ENCODE assay signal across 18 mouse cellular contexts in genomic region chr17:56359864-56360263, GRCm38 (mm10). TPM values are rescaled to one million over a fixed set of nuclear protein-coding genes. Genes with fewer than 3 reads are reported as not detected.
A peak's percentile ranks its signal among the peaks of the same experiment; 100 is the strongest.
DNase-seq lines count a peak whose midpoint lies in the region; ATAC-seq lines count a peak whose summit lies in the region.
"Had no signal": no experiment of that assay in that cellular context is flagged by ENCODE, and none has a peak within 500 bp of the region (broad histone marks: within the 10 kb centered on the region; RNA-seq: fewer than 3 reads in every experiment).

No protein-coding gene starts in this region.

- peaks cover 90% of the 10 kb centered on the region for H3K36me3 ChIP-seq in megakaryocyte, embryonic 14.5 days (replicated peaks; ENCODE audit: low read length)
- H3K36me3 ChIP-seq in hindbrain, embryonic 13.5 days: peaks cover 67% of the 10 kb centered on the region
- H3K36me3 ChIP-seq in neural tube, embryonic 15.5 days: peaks cover 55% of the 10 kb centered on the region

- peak; percentile 71 to 80 for DNase-seq in adrenal gland, adult (ENCODE audit: inconsistent age in 2 of 2, low spot score in 1 of 2)
- DNase-seq in adrenal gland, postnatal 4 days (ENCODE audit: low spot score in 2 of 2): no peak
- no peak for DNase-seq in heart, adult 9 months (ENCODE audit: low spot score in 2 of 2)
- no peak for DNase-seq in testis, postnatal 14 days (ENCODE audit: low spot score)
- DNase-seq: liver, embryonic 13.5 days; right cerebral cortex, postnatal 4 days; thymus, postnatal 14 days had no signal

- no peaks in the 10 kb centered on the region for H3K9me3 ChIP-seq in megakaryocyte, embryonic 14.5 days
- no peaks in the 10 kb centered on the region for H3K9me3 ChIP-seq in hindbrain, embryonic 13.5 days
- no peaks in the 10 kb centered on the region for H3K9me3 ChIP-seq in neural tube, embryonic 15.5 days (replicated peaks)
- H3K9me3 ChIP-seq: liver, embryonic 13.5 days; stomach, embryonic 15.5 days had no signal

- peak overlapping the region; percentile 43 for H3K4me3 ChIP-seq in megakaryocyte, embryonic 14.5 days (replicated peaks)
- no peak overlapping the region for H3K4me3 ChIP-seq in hindbrain, embryonic 13.5 days
- H3K4me3 ChIP-seq in neural tube, embryonic 15.5 days (replicated peaks): no peak overlapping the region
- H3K4me3 ChIP-seq: liver, embryonic 13.5 days; stomach, embryonic 15.5 days had no signal

- H3K4me2 ChIP-seq in hindbrain, embryonic 13.5 days: no peak overlapping the region
- no peak overlapping the region for H3K4me2 ChIP-seq in neural tube, embryonic 15.5 days
- H3K4me2 ChIP-seq: liver, embryonic 13.5 days; stomach, embryonic 15.5 days had no signal

- 90% methylated on average over 1 of the region's 1 CpGs for WGBS in hindbrain, embryonic 13.5 days
- 81% methylated on average over 1 of the region's 1 CpGs for WGBS in neural tube, embryonic 15.5 days

- H3K27ac ChIP-seq in hindbrain, embryonic 13.5 days: peak overlapping the region; percentile 79
- peak overlapping the region; percentile 72 for H3K27ac ChIP-seq in neural tube, embryonic 15.5 days (replicated peaks)
- H3K27ac ChIP-seq: liver, embryonic 13.5 days; stomach, embryonic 15.5 days had no signal

- no peak for ATAC-seq in megakaryocyte, adult 5-6 weeks (ENCODE audit: poor library complexity, severe bottlenecking)
- ATAC-seq in hindbrain, embryonic 13.5 days (ENCODE audit: low FRiP score): no peak
- ATAC-seq in neural tube, embryonic 15.5 days (ENCODE audit: low FRiP score): no peak
- ATAC-seq: inflammation-experienced regulatory T-cells, adult 6 months had no signal

- H3K27me3 ChIP-seq in megakaryocyte, embryonic 14.5 days (replicated peaks): no peaks in the 10 kb centered on the region
- no peaks in the 10 kb centered on the region for H3K27me3 ChIP-seq in hindbrain, embryonic 13.5 days
- no peaks in the 10 kb centered on the region for H3K27me3 ChIP-seq in neural tube, embryonic 15.5 days (replicated peaks)
- H3K27me3 ChIP-seq: liver, embryonic 13.5 days; Patski; stomach, embryonic 15.5 days had no signal

- peak overlapping the region; percentile 51 for H3K9ac ChIP-seq in hindbrain, embryonic 13.5 days
- H3K9ac ChIP-seq in neural tube, embryonic 15.5 days (replicated peaks): no peak overlapping the region
- H3K9ac ChIP-seq: liver, embryonic 13.5 days; stomach, embryonic 15.5 days had no signal

- peaks cover 97% of the 10 kb centered on the region for H3K4me1 ChIP-seq in megakaryocyte, embryonic 14.5 days
- peaks cover 43% of the 10 kb centered on the region for H3K4me1 ChIP-seq in hindbrain, embryonic 13.5 days (replicated peaks)
- H3K4me1 ChIP-seq in neural tube, embryonic 15.5 days: peaks cover 36% of the 10 kb centered on the region
- H3K4me1 ChIP-seq: stomach, embryonic 15.5 days had no signal

RNA-seq across cellular contexts. Expression of gene Kdm4b, which starts 34.0 kb away (rescaled TPM):
- 10 to 100 TPM; 50.1 to 54.1 TPM for total RNA-seq in adrenal gland, postnatal 4 days (2021)
- polyA plus RNA-seq in megakaryocyte, embryonic 14.5 days (2012; ENCODE audit: insufficient read depth, low replicate concordance): 31.1 and 55.9 TPM in 2 replicates
- total RNA-seq in megakaryocyte, adult 5-6 weeks (2015): 8.0 and 10.8 TPM in 2 replicates
- 6.7 and 7.1 TPM in 2 replicates for total RNA-seq in megakaryocyte, adult 5-6 weeks (2017)
- polyA plus RNA-seq in hindbrain, embryonic 13.5 days (2015; fragmentation: Nextera tagmentation; extraction: Ambion mirVana): 66.0 and 66.7 TPM in 2 replicates
- polyA plus RNA-seq in neural tube, embryonic 15.5 days (2015; fragmentation: Nextera tagmentation; extraction: Ambion mirVana): 59.1 and 65.2 TPM in 2 replicates

RNA-seq across cellular contexts. Expression of gene Uhrf1, which starts 56.7 kb away (rescaled TPM):
- 10 to 100 TPM; 49.3 to 61.2 TPM for total RNA-seq in adrenal gland, postnatal 4 days (2021)
- polyA plus RNA-seq in megakaryocyte, embryonic 14.5 days (2012; ENCODE audit: insufficient read depth, low replicate concordance): 12.4 and 22.6 TPM in 2 replicates
- total RNA-seq in megakaryocyte, adult 5-6 weeks (2015): 39.3 and 52.3 TPM in 2 replicates
- total RNA-seq in megakaryocyte, adult 5-6 weeks (2017): 83.7 and 101 TPM in 2 replicates
- polyA plus RNA-seq in hindbrain, embryonic 13.5 days (2015; fragmentation: Nextera tagmentation; extraction: Ambion mirVana): 27.1 and 29.6 TPM in 2 replicates
- polyA plus RNA-seq in neural tube, embryonic 15.5 days (2015; fragmentation: Nextera tagmentation; extraction: Ambion mirVana): 13.8 and 59.4 TPM in 2 replicates

RNA-seq across cellular contexts. Expression of gene Arrdc5, which starts 59.8 kb away (rescaled TPM):
- total RNA-seq in adrenal gland, postnatal 4 days (2021): not detected
- polyA plus RNA-seq in megakaryocyte, embryonic 14.5 days (2012; ENCODE audit: insufficient read depth, low replicate concordance): not detected in 2 replicates
- not detected in 2 replicates for total RNA-seq in megakaryocyte, adult 5-6 weeks (2015)
- not detected in 2 replicates for total RNA-seq in megakaryocyte, adult 5-6 weeks (2017)
- not detected in 2 replicates for polyA plus RNA-seq in hindbrain, embryonic 13.5 days (2015; fragmentation: Nextera tagmentation; extraction: Ambion mirVana)
- polyA plus RNA-seq in neural tube, embryonic 15.5 days (2015; fragmentation: Nextera tagmentation; extraction: Ambion mirVana): 0.34 TPM in 1 of 2 replicates, not detected in the other
- total RNA-seq: gastrocnemius, postnatal 4 days; left cerebral cortex, postnatal 25 days had no signal
- polyA plus RNA-seq: embryonic facial prominence, embryonic 14.5 days; inflammation-experienced regulatory T-cells, adult 6 months; kidney, embryonic 16.5 days; liver, embryonic 13.5 days; Patski; stomach, embryonic 15.5 days had no signal

Comparison
In these comparisons a context has a peak if more than half of its experiments do, and no peak if none do; other contexts are left out.
1. DNase-seq: peak in adrenal gland, adult (2 of 2); none in adrenal gland, postnatal 4 days (0 of 2), heart, adult 9 months (0 of 2) and testis, postnatal 14 days (single experiment).